Mouse (Mus musculus): ENCODE data around the gene 4933428M09Rik. TPM values are rescaled to one million over a fixed set of nuclear protein-coding genes. Genes with fewer than 3 reads are reported as not detected.

4933428M09Rik gene
- polyA plus RNA-seq, 2 experiments = not detected

DNA sequence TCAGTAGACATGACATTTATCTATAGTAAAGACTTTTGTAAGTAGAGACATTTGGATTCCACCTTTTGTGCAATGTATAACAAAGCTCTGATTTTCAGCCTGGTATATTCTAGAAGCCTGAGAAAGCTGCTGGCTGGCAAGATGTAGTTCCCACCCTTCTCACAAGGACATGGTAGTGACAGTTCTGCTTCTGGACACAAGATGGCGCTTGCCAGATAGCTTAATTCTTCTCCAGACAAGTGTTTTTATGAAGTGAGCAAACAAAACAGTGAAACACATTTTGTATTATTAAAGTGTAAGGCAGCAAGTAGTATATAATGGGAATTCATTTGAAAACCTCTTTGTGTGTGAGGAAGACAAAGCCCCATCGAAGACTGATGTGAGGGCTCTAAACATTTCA, 40.0 kb downstream of the 4933428M09Rik start:
- no peaks in the 10 kb centered on the region for H3K36me3 ChIP-seq (replicated peaks; ENCODE audit: control insufficient read depth, insufficient read depth, low read depth)
- H3K9me3 ChIP-seq (ENCODE audit: control insufficient read depth, low read length) = no peaks in the 10 kb centered on the region
- no peak overlapping the region for H3K4me2 ChIP-seq (ENCODE audit: low read depth)
- H3K27ac ChIP-seq = no peak overlapping the region
- 21% methylated on average over 2 of the region's 2 CpGs for whole genome bisulfite sequencing (ENCODE audit: insufficient replicate concordance)
- DNase-seq (ENCODE audit: low read depth in 3 of 3, low spot score in 3 of 3) (peak in 2 of 3 experiments; percentile 4 to 12), ATAC-seq (ENCODE audit: insufficient read depth) (no peak)
- H3K4me1 ChIP-seq (replicated peaks; ENCODE audit: control insufficient read depth in 2 of 2, insufficient read depth in 2 of 2, low read length in 1 of 2) = peaks cover 0 to 1% of the 10 kb centered on the region in 2 experiments; a peak in 1 of 4 replicates
- H3K27me3 ChIP-seq (ENCODE audit: control insufficient read depth, insufficient read depth, low read length) = no peaks in the 10 kb centered on the region
- no peak overlapping the region for H3K9ac ChIP-seq (replicated peaks)
- no peak overlapping the region for H3K4me3 ChIP-seq (ENCODE audit: insufficient read depth in 1 of 2, low read depth in 2 of 2, low read length in 2 of 2)
- TF ChIP-seq CTCF (IDR thresholded peaks at IDR 0.05; ENCODE audit: low read depth) = peak; percentile 49
- TF ChIP-seq EP300 (IDR thresholded peaks at IDR 0.05; ENCODE audit: low read depth) = no peak

GRCm38 (mm10) chrX:139220830-139221229, 41.8 kb downstream of the 4933428M09Rik start:
- Histone ChIP-seq H3K4me3 (ENCODE audit: insufficient read depth in 1 of 2, low read depth in 2 of 2, low read length in 2 of 2) (no peak overlapping the region), H3K36me3 (replicated peaks; ENCODE audit: control insufficient read depth, insufficient read depth, low read depth) (no peaks in the 10 kb centered on the region), H3K9ac (replicated peaks) (no peak overlapping the region), H3K9me3 (ENCODE audit: control insufficient read depth, low read length) (no peaks in the 10 kb centered on the region), H3K27ac (no peak overlapping the region), H3K4me2 (ENCODE audit: low read depth) (no peak overlapping the region), H3K27me3 (ENCODE audit: control insufficient read depth, insufficient read depth, low read length) (no peaks in the 10 kb centered on the region), H3K4me1 (replicated peaks; ENCODE audit: control insufficient read depth in 2 of 2, insufficient read depth in 2 of 2, low read length in 1 of 2) (no peaks in the 10 kb centered on the region; a peak in 1 of 4 replicates)
- TF ChIP-seq CTCF (IDR thresholded peaks at IDR 0.05; ENCODE audit: low read depth) (no peak), EP300 (IDR thresholded peaks at IDR 0.05; ENCODE audit: low read depth) (no peak)
- DNase-seq (ENCODE audit: low read depth in 3 of 3, low spot score in 3 of 3) (no peak), ATAC-seq (ENCODE audit: insufficient read depth) (no peak)
- WGBS (ENCODE audit: insufficient replicate concordance) = 48% methylated on average over 4 of the region's 4 CpGs

GRCm38 (mm10) chrX:139221893-139222292, 42.9 kb downstream of the 4933428M09Rik start:
- no peak for TF ChIP-seq CTCF (IDR thresholded peaks at IDR 0.05; ENCODE audit: low read depth)
- TF ChIP-seq EP300 (IDR thresholded peaks at IDR 0.05; ENCODE audit: low read depth) = no peak
- H3K4me2 ChIP-seq (ENCODE audit: low read depth) = no peak overlapping the region
- H3K9me3 ChIP-seq (ENCODE audit: control insufficient read depth, low read length) = no peaks in the 10 kb centered on the region
- no peaks in the 10 kb centered on the region; a peak in 1 of 4 replicates for H3K4me1 ChIP-seq (replicated peaks; ENCODE audit: control insufficient read depth in 2 of 2, insufficient read depth in 2 of 2, low read length in 1 of 2)
- ATAC-seq (ENCODE audit: insufficient read depth) (no peak), DNase-seq (ENCODE audit: low read depth in 3 of 3, low spot score in 3 of 3) (no peak)
- H3K36me3 ChIP-seq (replicated peaks; ENCODE audit: control insufficient read depth, insufficient read depth, low read depth) = no peaks in the 10 kb centered on the region
- H3K27ac ChIP-seq = no peak overlapping the region
- WGBS (ENCODE audit: insufficient replicate concordance) = 48% methylated on average over 3 of the region's 3 CpGs
- no peaks in the 10 kb centered on the region for H3K27me3 ChIP-seq (ENCODE audit: control insufficient read depth, insufficient read depth, low read length)
- no peak overlapping the region for H3K9ac ChIP-seq (replicated peaks)
- no peak overlapping the region for H3K4me3 ChIP-seq (ENCODE audit: insufficient read depth in 1 of 2, low read depth in 2 of 2, low read length in 2 of 2)

Other genes with a start within 250 kb of the 4933428M09Rik start
- gene Serpina7, start 94.0 kb upstream of the 4933428M09Rik start, polyA plus RNA-seq (2012; rRNA removed) = 1.4 and 2.6 TPM in 2 replicates
- 8.5 and 8.9 TPM in 2 replicates for gene Serpina7, start 94.0 kb upstream of the 4933428M09Rik start, polyA plus RNA-seq (2014; fragmentation: Nextera tagmentation; extraction: Ambion mirVana)
- not detected in 2 replicates for gene 4930513O06Rik, start 93.0 kb upstream of the 4933428M09Rik start, polyA plus RNA-seq (2012; rRNA removed)
- 0.18 and 0.25 TPM in 2 replicates for gene 4930513O06Rik, start 93.0 kb upstream of the 4933428M09Rik start, polyA plus RNA-seq (2014; fragmentation: Nextera tagmentation; extraction: Ambion mirVana)
- gene Mum1l1, start 30.8 kb downstream of the 4933428M09Rik start, polyA plus RNA-seq (2012; rRNA removed) = 0.22 and 0.42 TPM in 2 replicates
- 1.4 and 1.6 TPM in 2 replicates for gene Mum1l1, start 30.8 kb downstream of the 4933428M09Rik start, polyA plus RNA-seq (2014; fragmentation: Nextera tagmentation; extraction: Ambion mirVana)
- gene Trap1a, start 154.5 kb downstream of the 4933428M09Rik start, polyA plus RNA-seq (2012; rRNA removed) = 0.10 and 0.13 TPM in 2 replicates
- gene Trap1a, start 154.5 kb downstream of the 4933428M09Rik start, polyA plus RNA-seq (2014; fragmentation: Nextera tagmentation; extraction: Ambion mirVana) = not detected in 2 replicates

Data from liver, embryonic 14.5 days (tissue).